Comparison of ENCODE assay signal across 25 mouse cellular contexts in the genomic region with DNA sequence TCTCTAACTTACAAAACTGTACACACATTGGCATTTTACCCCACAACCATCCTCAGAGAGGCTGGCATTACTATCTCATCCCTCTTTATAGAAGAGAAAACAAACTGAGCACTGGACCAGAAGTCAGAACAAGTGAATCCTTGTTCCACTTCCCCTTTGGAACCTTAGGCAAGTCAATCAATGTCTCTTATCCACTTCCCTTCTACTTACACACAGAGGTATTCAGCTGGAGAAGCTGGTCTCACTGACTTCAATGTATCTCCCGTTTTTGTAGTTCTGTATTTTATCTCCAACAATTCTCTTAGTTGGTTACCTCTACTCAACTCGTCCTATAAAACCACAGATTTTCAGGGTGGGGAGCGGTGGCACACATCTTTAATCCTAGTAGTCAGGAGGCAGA.
"Had no signal": no experiment of that assay in that cellular context is flagged by ENCODE, and none has a peak within 500 bp of the region (broad histone marks: within the 10 kb centered on the region; RNA-seq: fewer than 3 reads in every experiment).

No protein-coding gene starts in this region.

- H3K4me2 ChIP-seq: heart, embryonic 11.5 days; heart, embryonic 13.5 days; heart, embryonic 15.5 days; hindbrain, embryonic 13.5 days; hindbrain, embryonic 15.5 days; kidney, embryonic 15.5 days; limb, embryonic 12.5 days; liver, embryonic 11.5 days had no signal

- H3K9ac ChIP-seq: heart, embryonic 13.5 days; heart, embryonic 15.5 days; hindbrain, embryonic 13.5 days; hindbrain, embryonic 15.5 days; kidney, embryonic 15.5 days; limb, embryonic 12.5 days had no signal

- DNase-seq: gastrocnemius, postnatal 14 days; heart, adult 11 months; heart, adult 2 months; heart, postnatal 14 days; heart, postnatal 36 days; kidney, adult 11 months; kidney, adult 2 months; kidney, adult 9 months; kidney, postnatal 25 days; kidney, postnatal 4 days; liver had no signal

- H3K36me3 ChIP-seq: hindbrain, embryonic 13.5 days; hindbrain, embryonic 15.5 days; limb, embryonic 12.5 days had no signal

- H3K27me3 ChIP-seq: heart, embryonic 13.5 days; heart, embryonic 15.5 days; hindbrain, embryonic 13.5 days; hindbrain, embryonic 15.5 days; kidney, embryonic 15.5 days; limb, embryonic 12.5 days had no signal

- H3K27ac ChIP-seq: heart, adult 2 months; heart, embryonic 13.5 days; heart, embryonic 15.5 days; hindbrain, embryonic 13.5 days; hindbrain, embryonic 15.5 days; hindbrain, postnatal 0 days; kidney, embryonic 15.5 days; kidney, postnatal 0 days; layer of hippocampus, adult 2 months; left cerebral cortex, adult 2 months; limb, embryonic 10.5 days; limb, embryonic 12.5 days had no signal

- ATAC-seq: hindbrain, postnatal 0 days; intestine, embryonic 16.5 days had no signal

- H3K9me3 ChIP-seq: heart, embryonic 13.5 days; heart, embryonic 15.5 days; hindbrain, embryonic 13.5 days; hindbrain, embryonic 15.5 days; kidney, embryonic 15.5 days; limb, embryonic 10.5 days; limb, embryonic 12.5 days had no signal

- H3K4me3 ChIP-seq: heart, adult 2 months; heart, embryonic 13.5 days; heart, embryonic 15.5 days; hindbrain, embryonic 13.5 days; hindbrain, embryonic 15.5 days; kidney, embryonic 15.5 days; layer of hippocampus, adult 2 months; left cerebral cortex, adult 2 months; limb, embryonic 10.5 days; limb, embryonic 12.5 days had no signal
